In genomic region chr10:4181953-4182352, GRCm38 (mm10) we compare ENCODE assay signal across 14 mouse cellular contexts.
DNase-seq lines count a peak whose midpoint lies in the region; ATAC-seq and TF ChIP-seq lines count a peak whose summit lies in the region.
"Had no signal": no experiment of that assay in that cellular context is flagged by ENCODE, and none has a peak within 500 bp of the region (broad histone marks: within the 10 kb centered on the region; RNA-seq: fewer than 3 reads in every experiment).

No protein-coding gene starts in this region.

- H3K36me3 ChIP-seq in lung, embryonic 15.5 days, result no peaks in the 10 kb centered on the region
- H3K36me3 ChIP-seq in liver, embryonic 13.5 days, result no peaks in the 10 kb centered on the region
- no peaks in the 10 kb centered on the region for H3K36me3 ChIP-seq in forebrain, postnatal 0 days (ENCODE audit: insufficient read depth)
- H3K36me3 ChIP-seq: embryonic facial prominence, embryonic 15.5 days; hindbrain, embryonic 15.5 days had no signal

- peaks cover 25% of the 10 kb centered on the region for H3K4me1 ChIP-seq in lung, embryonic 15.5 days
- no peaks in the 10 kb centered on the region for H3K4me1 ChIP-seq in lung, adult 2 months (ENCODE audit: control insufficient read depth, insufficient read depth, low read length)
- peaks cover 14% of the 10 kb centered on the region; the same call in 1 of the 2 replicates for H3K4me1 ChIP-seq in liver, embryonic 13.5 days (replicated peaks)
- H3K4me1 ChIP-seq in forebrain, postnatal 0 days (ENCODE audit: insufficient read depth), result no peaks in the 10 kb centered on the region
- H3K4me1 ChIP-seq: embryonic facial prominence, embryonic 15.5 days; hindbrain, embryonic 15.5 days had no signal

- H3K4me2 ChIP-seq in lung, embryonic 15.5 days, result no peak overlapping the region
- H3K4me2 ChIP-seq in liver, embryonic 13.5 days, result no peak overlapping the region
- no peak overlapping the region for H3K4me2 ChIP-seq in forebrain, postnatal 0 days (ENCODE audit: low read depth)
- H3K4me2 ChIP-seq: embryonic facial prominence, embryonic 15.5 days; hindbrain, embryonic 15.5 days had no signal

- TF ChIP-seq CTCF in lung, adult 2 months (IDR thresholded peaks at IDR 0.05; ENCODE audit: insufficient read depth, low read length), result no peak
- TF ChIP-seq CTCF in forebrain, postnatal 0 days (IDR thresholded peaks at IDR 0.05; ENCODE audit: low read depth), result no peak

- TF ChIP-seq POLR2A in lung, adult 2 months (IDR thresholded peaks at IDR 0.05; ENCODE audit: borderline replicate concordance, extremely low read depth, low read depth, low read length), result no peak

- peak; percentile 37; the same call in 1 of the 2 replicates for ATAC-seq in lung, embryonic 15.5 days (ENCODE audit: borderline replicate concordance, extremely low read depth, low FRiP score, low TSS enrichment)
- peak; percentile 57; the same call in 1 of the 2 replicates for ATAC-seq in liver, embryonic 13.5 days (ENCODE audit: low read depth)
- ATAC-seq in forebrain, postnatal 0 days, result no peak
- ATAC-seq: forebrain, embryonic 16.5 days had no signal

- no peak overlapping the region for H3K4me3 ChIP-seq in lung, embryonic 15.5 days
- no peak overlapping the region for H3K4me3 ChIP-seq in lung, adult 2 months (replicated peaks; ENCODE audit: extremely low read depth, low read depth, low read length)
- H3K4me3 ChIP-seq in liver, embryonic 13.5 days (replicated peaks), result no peak overlapping the region
- H3K4me3 ChIP-seq in forebrain, postnatal 0 days (ENCODE audit: low read depth, low read length), result no peak overlapping the region
- H3K4me3 ChIP-seq: embryonic facial prominence, embryonic 15.5 days; hindbrain, embryonic 15.5 days had no signal

- 0 out of 2 replicates have a peak overlapping the region, but pooled peaks have one; percentile 27 for H3K27ac ChIP-seq in lung, embryonic 15.5 days
- no peak overlapping the region for H3K27ac ChIP-seq in liver, embryonic 13.5 days
- H3K27ac ChIP-seq in forebrain, postnatal 0 days (ENCODE audit: low read depth, low read length), result no peak overlapping the region
- H3K27ac ChIP-seq: embryonic facial prominence, embryonic 15.5 days; hindbrain, embryonic 15.5 days had no signal

- no peak overlapping the region for H3K9ac ChIP-seq in lung, embryonic 15.5 days
- H3K9ac ChIP-seq in liver, embryonic 13.5 days, result no peak overlapping the region
- no peak overlapping the region for H3K9ac ChIP-seq in forebrain, postnatal 0 days
- H3K9ac ChIP-seq: embryonic facial prominence, embryonic 15.5 days; hindbrain, embryonic 15.5 days had no signal

- peak; percentile 9 to 42 for DNase-seq in adrenal gland, adult (ENCODE audit: inconsistent age in 2 of 2, low spot score in 1 of 2)
- DNase-seq in adrenal gland, postnatal 25 days, result no peak
- DNase-seq in lung, adult 2 months, result no peak
- no peak for DNase-seq in liver, embryonic 13.5 days
- DNase-seq in forebrain, postnatal 0 days, result no peak
- DNase-seq in left cerebral cortex, postnatal 25 days (ENCODE audit: low spot score in 2 of 2), result no peak
- DNase-seq in right cerebral cortex, postnatal 25 days, result no peak
- DNase-seq: cerebellum, postnatal 36 days; gastrocnemius, postnatal 25 days; left cerebral cortex, postnatal 4 days had no signal

- no peaks in the 10 kb centered on the region for H3K27me3 ChIP-seq in lung, embryonic 15.5 days
- no peaks in the 10 kb centered on the region for H3K27me3 ChIP-seq in liver, embryonic 13.5 days
- no peaks in the 10 kb centered on the region for H3K27me3 ChIP-seq in forebrain, postnatal 0 days (ENCODE audit: insufficient read depth, low read length)
- H3K27me3 ChIP-seq: embryonic facial prominence, embryonic 15.5 days; hindbrain, embryonic 15.5 days had no signal

- H3K9me3 ChIP-seq in lung, embryonic 15.5 days, result no peaks in the 10 kb centered on the region
- no peaks in the 10 kb centered on the region for H3K9me3 ChIP-seq in liver, embryonic 13.5 days (replicated peaks)
- no peaks in the 10 kb centered on the region for H3K9me3 ChIP-seq in forebrain, postnatal 0 days (ENCODE audit: low read length)
- H3K9me3 ChIP-seq: embryonic facial prominence, embryonic 15.5 days; hindbrain, embryonic 15.5 days had no signal

- whole genome bisulfite sequencing in lung, embryonic 15.5 days, result 31% methylated on average over 1 of the region's 1 CpGs
- 52% methylated on average over 1 of the region's 1 CpGs for WGBS in lung, adult 2 months
- WGBS in liver, embryonic 13.5 days (ENCODE audit: insufficient replicate concordance), result 50% methylated on average over 1 of the region's 1 CpGs
- WGBS in forebrain, postnatal 0 days, result 72% methylated on average over 1 of the region's 1 CpGs

- intact Hi-C loops in left cerebral cortex, postnatal 25 days (cut with DNase I), result no loop called here

Comparison
In these comparisons a context has a peak if more than half of its experiments do, and no peak if none do; other contexts are left out.
1. DNase-seq: peak in adrenal gland, adult (2 of 2); none in adrenal gland, postnatal 25 days (single experiment), lung, adult 2 months (single experiment), liver, embryonic 13.5 days (single experiment), forebrain, postnatal 0 days (single experiment), left cerebral cortex, postnatal 25 days (0 of 2) and right cerebral cortex, postnatal 25 days (single experiment).